13 mouse cellular contexts compared by ENCODE assay signal in genomic region chr5:119877185-119877584, GRCm38 (mm10). TPM values are rescaled to one million over a fixed set of nuclear protein-coding genes. Genes with fewer than 3 reads are reported as not detected.
A peak's percentile ranks its signal among the peaks of the same experiment; 100 is the strongest.
DNase-seq lines count a peak whose midpoint lies in the region; ATAC-seq and TF ChIP-seq lines count a peak whose summit lies in the region.
"Had no signal": no experiment of that assay in that cellular context is flagged by ENCODE, and none has a peak within 500 bp of the region (broad histone marks: within the 10 kb centered on the region; RNA-seq: fewer than 3 reads in every experiment).

No protein-coding gene starts in this region.

- H3K9me3 ChIP-seq in kidney, embryonic 15.5 days (replicated peaks) = no peaks in the 10 kb centered on the region
- H3K9me3 ChIP-seq in lung, embryonic 16.5 days (ENCODE audit: control insufficient read depth, low read length) = no peaks in the 10 kb centered on the region
- H3K9me3 ChIP-seq: liver, embryonic 15.5 days had no signal

- H3K27ac ChIP-seq in kidney, adult 2 months (ENCODE audit: insufficient read depth, low read depth, low read length) = no peak overlapping the region
- H3K27ac ChIP-seq in kidney, embryonic 15.5 days = no peak overlapping the region
- no peak overlapping the region for H3K27ac ChIP-seq in lung, embryonic 16.5 days (ENCODE audit: low read length)
- H3K27ac ChIP-seq in thymus, adult 2 months (ENCODE audit: control insufficient read depth, insufficient read depth, low read length) = no peak overlapping the region
- H3K27ac ChIP-seq: liver, embryonic 15.5 days had no signal

- TF ChIP-seq CTCF in kidney, adult 2 months (conservative IDR thresholded peaks at IDR 0.05; ENCODE audit: insufficient read depth, insufficient read length, low read depth, low read length) = no peak
- TF ChIP-seq CTCF in thymus, adult 2 months (IDR thresholded peaks at IDR 0.05; ENCODE audit: borderline replicate concordance, control insufficient read depth, extremely low read depth, insufficient read depth, low read length, poor library complexity) = no peak

- H3K36me3 ChIP-seq in kidney, adult 2 months (ENCODE audit: control insufficient read depth, insufficient read depth, low read length) = no peaks in the 10 kb centered on the region
- H3K36me3 ChIP-seq in kidney, embryonic 15.5 days = no peaks in the 10 kb centered on the region
- peaks cover 18% of the 10 kb centered on the region for H3K36me3 ChIP-seq in lung, embryonic 16.5 days (ENCODE audit: control insufficient read depth, insufficient read depth, low read length)
- H3K36me3 ChIP-seq in thymus, adult 2 months (ENCODE audit: control insufficient read depth, insufficient read depth, low read length) = no peaks in the 10 kb centered on the region
- H3K36me3 ChIP-seq: liver, embryonic 15.5 days had no signal

- H3K4me2 ChIP-seq in kidney, embryonic 15.5 days = no peak overlapping the region
- H3K4me2 ChIP-seq in lung, embryonic 16.5 days (ENCODE audit: low read depth, low read length) = no peak overlapping the region
- H3K4me2 ChIP-seq: liver, embryonic 15.5 days had no signal

- no peaks in the 10 kb centered on the region for H3K4me1 ChIP-seq in kidney, adult 2 months (ENCODE audit: control insufficient read depth, insufficient read depth, low read length)
- H3K4me1 ChIP-seq in kidney, embryonic 15.5 days = no peaks in the 10 kb centered on the region
- peaks cover 4% of the 10 kb centered on the region for H3K4me1 ChIP-seq in lung, embryonic 16.5 days (replicated peaks; ENCODE audit: control insufficient read depth, insufficient read depth, low read length)
- H3K4me1 ChIP-seq in thymus, adult 2 months (replicated peaks; ENCODE audit: control insufficient read depth, insufficient read depth, low read length) = no peaks in the 10 kb centered on the region
- H3K4me1 ChIP-seq: liver, embryonic 15.5 days had no signal

- no peak overlapping the region for H3K9ac ChIP-seq in kidney, embryonic 15.5 days
- H3K9ac ChIP-seq in lung, embryonic 16.5 days (ENCODE audit: low read length) = no peak overlapping the region
- H3K9ac ChIP-seq: liver, embryonic 15.5 days had no signal

- no peak for ATAC-seq in kidney, embryonic 15.5 days (replicated peaks; ENCODE audit: low FRiP score)
- peak; percentile 55 for ATAC-seq in lung, embryonic 16.5 days (ENCODE audit: low read depth)

- no peak for TF ChIP-seq POLR2A in kidney, adult 2 months (IDR thresholded peaks at IDR 0.05; ENCODE audit: low read depth, low read length)
- TF ChIP-seq POLR2A in thymus, adult 2 months (IDR thresholded peaks at IDR 0.05; ENCODE audit: control insufficient read depth, extremely low read depth, insufficient read depth, low read length, poor library complexity) = no peak

- H3K4me3 ChIP-seq in kidney, adult 2 months (ENCODE audit: insufficient read depth, low read depth, low read length) = no peak overlapping the region
- H3K4me3 ChIP-seq in kidney, embryonic 15.5 days (replicated peaks) = no peak overlapping the region
- no peak overlapping the region for H3K4me3 ChIP-seq in lung, embryonic 16.5 days (ENCODE audit: low read length)
- no peak overlapping the region for H3K4me3 ChIP-seq in thymus, adult 2 months (ENCODE audit: control insufficient read depth, insufficient read depth, low read length)
- H3K4me3 ChIP-seq: liver, embryonic 15.5 days had no signal

- intact Hi-C loops in gastrocnemius, postnatal 14 days (cut with DNase I; ENCODE audit: low total_unique reads) = no loop called here

- no peaks in the 10 kb centered on the region for H3K27me3 ChIP-seq in kidney, adult 2 months (replicated peaks; ENCODE audit: control insufficient read depth, insufficient read depth, low read length)
- no peaks in the 10 kb centered on the region; the same call in 1 of the 2 replicates for H3K27me3 ChIP-seq in kidney, embryonic 15.5 days
- H3K27me3 ChIP-seq in lung, embryonic 16.5 days (ENCODE audit: control insufficient read depth, insufficient read depth, low read depth, low read length) = no peaks in the 10 kb centered on the region; the same call in 1 of the 2 replicates
- H3K27me3 ChIP-seq in thymus, adult 2 months (ENCODE audit: control insufficient read depth, insufficient read depth, low read length) = no peaks in the 10 kb centered on the region
- H3K27me3 ChIP-seq: liver, embryonic 15.5 days had no signal

- 54% methylated on average over 6 of the region's 6 CpGs for WGBS in kidney, adult 2 months
- WGBS in kidney, embryonic 15.5 days = 53% methylated on average over 6 of the region's 6 CpGs
- 39% methylated on average over 6 of the region's 6 CpGs for WGBS in lung, embryonic 16.5 days
- WGBS in thymus, adult 2 months = 85% methylated on average over 6 of the region's 6 CpGs

- peak; percentile 23 for DNase-seq in kidney, adult 2 months
- DNase-seq in adrenal gland, postnatal 10 days = peak; percentile 50
- peak; percentile 53 to 74 for DNase-seq in heart, adult 9 months (ENCODE audit: low spot score in 2 of 2)
- no peak for DNase-seq in gastrocnemius, postnatal 14 days
- no peak for DNase-seq in layer of hippocampus, postnatal 10 days (ENCODE audit: low spot score in 2 of 2)
- no peak for DNase-seq in thymus, adult 2 months
- DNase-seq: right cerebral cortex, adult 18-20 months had no signal

RNA-seq across cellular contexts. Expression of gene Tbx5, which starts 44.7 kb away (rescaled TPM):
- polyA plus RNA-seq in kidney, adult 2 months (2012; rRNA removed) = 0.05 and 0.06 TPM in 2 replicates
- 0.14 TPM in 1 of 2 replicates, not detected in the other for polyA plus RNA-seq in kidney, embryonic 15.5 days (2015; fragmentation: Nextera tagmentation; extraction: Ambion mirVana)
- total RNA-seq in adrenal gland, postnatal 10 days (2021) = 1 to 10 TPM; 2.3 to 2.9 TPM
- polyA plus RNA-seq in lung, embryonic 16.5 days (2015; fragmentation: Nextera tagmentation; extraction: Ambion mirVana) = 53.0 and 58.7 TPM in 2 replicates
- under 1 TPM in 1 of 2 experiments, not detected in 1; 0.11 TPM for total RNA-seq in gastrocnemius, postnatal 14 days (2021)
- not detected for total RNA-seq in layer of hippocampus, postnatal 10 days (2021)
- 0.54 and 1.7 TPM in 2 replicates for polyA plus RNA-seq in thymus, adult 2 months (2012; rRNA removed)
- total RNA-seq: layer of hippocampus, adult 8-10 months; monocyte, adult 5-6 weeks had no signal
- polyA plus RNA-seq: hindbrain, embryonic 11.5 days had no signal

Comparison
In these comparisons a context has a peak if more than half of its experiments do, and no peak if none do; other contexts are left out.
1. DNase-seq: peak in kidney, adult 2 months (single experiment), adrenal gland, postnatal 10 days (single experiment) and heart, adult 9 months (2 of 2); none in gastrocnemius, postnatal 14 days (single experiment), layer of hippocampus, postnatal 10 days (0 of 2) and thymus, adult 2 months (single experiment).
2. RNA of gene Tbx5, which starts 44.7 kb away (polyA plus RNA-seq): 53.0 to 58.7 TPM in lung, embryonic 16.5 days; 0.54 to 1.7 TPM in thymus, adult 2 months, 0.14 TPM in kidney, embryonic 15.5 days and 0.05 to 0.06 TPM in kidney, adult 2 months; every median in the first group is over 10 times any median in the second.